In the genomic region with DNA sequence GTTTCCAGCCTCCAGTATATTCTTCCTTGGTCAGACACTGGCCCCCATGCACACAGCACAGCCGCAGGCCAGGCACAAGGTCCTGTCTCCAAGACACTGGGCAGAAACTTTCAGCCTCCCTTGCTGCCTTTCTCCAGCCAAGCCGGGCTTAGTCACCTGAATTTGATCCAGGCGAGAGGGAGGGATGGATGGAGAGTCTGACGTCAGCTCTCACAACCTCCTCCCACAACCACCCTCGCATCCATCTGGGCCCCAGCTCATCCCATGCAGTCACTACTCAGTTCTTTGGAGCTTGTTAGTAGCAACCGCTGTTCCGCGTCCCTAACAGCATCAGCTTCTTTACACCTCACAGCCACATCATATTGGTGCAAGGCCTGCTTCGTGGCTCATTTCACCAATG, we compare ENCODE assay signal across 9 mouse cellular contexts. TPM values are rescaled to one million over a fixed set of nuclear protein-coding genes. Genes with fewer than 3 reads are reported as not detected.
A peak's percentile ranks its signal among the peaks of the same experiment; 100 is the strongest.
DNase-seq lines count a peak whose midpoint lies in the region; ATAC-seq and TF ChIP-seq lines count a peak whose summit lies in the region.
"Had no signal": no experiment of that assay in that cellular context is flagged by ENCODE, and none has a peak within 500 bp of the region (broad histone marks: within the 10 kb centered on the region; RNA-seq: fewer than 3 reads in every experiment).

No protein-coding gene starts in this region.

- no peaks in the 10 kb centered on the region for H3K9me3 ChIP-seq in intestine, embryonic 16.5 days (ENCODE audit: control insufficient read depth, low read length)
- no peaks in the 10 kb centered on the region for H3K9me3 ChIP-seq in intestine, postnatal 0 days (ENCODE audit: control insufficient read depth)
- H3K9me3 ChIP-seq in lung, postnatal 0 days (ENCODE audit: low read length) = no peaks in the 10 kb centered on the region
- H3K9me3 ChIP-seq: lung, embryonic 15.5 days had no signal

- H3K36me3 ChIP-seq in intestine, embryonic 16.5 days (ENCODE audit: control insufficient read depth, insufficient read depth, low read length) = no peaks in the 10 kb centered on the region
- H3K36me3 ChIP-seq in intestine, postnatal 0 days (ENCODE audit: control insufficient read depth, insufficient read depth) = no peaks in the 10 kb centered on the region; the same call in 1 of the 2 replicates
- H3K36me3 ChIP-seq in lung, postnatal 0 days (ENCODE audit: insufficient read depth, low read length) = no peaks in the 10 kb centered on the region
- H3K36me3 ChIP-seq: lung, embryonic 15.5 days had no signal

- H3K4me1 ChIP-seq in intestine, embryonic 16.5 days (ENCODE audit: control insufficient read depth, insufficient read depth, low read length) = peaks cover 31% of the 10 kb centered on the region
- peaks cover 18% of the 10 kb centered on the region for H3K4me1 ChIP-seq in intestine, postnatal 0 days (replicated peaks; ENCODE audit: control insufficient read depth, insufficient read depth, low read length)
- H3K4me1 ChIP-seq in lung, postnatal 0 days (ENCODE audit: insufficient read depth, low read depth, low read length) = peaks cover 22% of the 10 kb centered on the region

- no peak overlapping the region for H3K4me2 ChIP-seq in intestine, embryonic 16.5 days (ENCODE audit: low read depth, low read length)
- H3K4me2 ChIP-seq in intestine, postnatal 0 days (replicated peaks; ENCODE audit: low read depth) = no peak overlapping the region
- no peak overlapping the region for H3K4me2 ChIP-seq in lung, postnatal 0 days (replicated peaks; ENCODE audit: low read depth, low read length)
- H3K4me2 ChIP-seq: lung, embryonic 15.5 days had no signal

- no peak for ATAC-seq in intestine, embryonic 16.5 days
- ATAC-seq in intestine, postnatal 0 days = no peak
- ATAC-seq in lung, postnatal 0 days = no peak
- no peak for ATAC-seq in erythroid progenitor cell, adult 5-6 weeks (replicated peaks; ENCODE audit: low FRiP score, poor library complexity, severe bottlenecking)

- H3K27ac ChIP-seq in intestine, embryonic 16.5 days (ENCODE audit: low read length) = no peak overlapping the region
- H3K27ac ChIP-seq in intestine, postnatal 0 days (ENCODE audit: low read depth, low read length) = no peak overlapping the region
- no peak overlapping the region for H3K27ac ChIP-seq in lung, postnatal 0 days (ENCODE audit: low read length)
- H3K27ac ChIP-seq: lung, embryonic 15.5 days had no signal

- 48% methylated on average over 9 of the region's 9 CpGs for WGBS in intestine, embryonic 16.5 days
- 58% methylated on average over 9 of the region's 9 CpGs for WGBS in intestine, postnatal 0 days
- 49% methylated on average over 9 of the region's 9 CpGs for WGBS in lung, postnatal 0 days

- no peak overlapping the region for H3K4me3 ChIP-seq in intestine, embryonic 16.5 days (ENCODE audit: low read length)
- no peak overlapping the region for H3K4me3 ChIP-seq in intestine, postnatal 0 days (ENCODE audit: low read depth, low read length)
- no peak overlapping the region for H3K4me3 ChIP-seq in lung, postnatal 0 days (ENCODE audit: low read depth, low read length)
- H3K4me3 ChIP-seq: lung, embryonic 15.5 days had no signal

- DNase-seq in cerebellum, adult 8-10 months = peak; percentile 78
- peak; percentile 77 to 83 for DNase-seq in heart, adult 9 months (ENCODE audit: low spot score in 2 of 2)
- DNase-seq in lung, postnatal 0 days (ENCODE audit: low spot score) = peak; percentile 42
- DNase-seq in spleen, postnatal 4 days (ENCODE audit: low spot score in 2 of 2) = no peak
- no peak for DNase-seq in spleen, postnatal 10 days (ENCODE audit: low spot score in 2 of 2)

- 0 out of 2 replicates have a peak overlapping the region, but pooled peaks have one; percentile 31 for H3K9ac ChIP-seq in intestine, embryonic 16.5 days (ENCODE audit: low read depth, low read length)
- H3K9ac ChIP-seq in intestine, postnatal 0 days (ENCODE audit: low read depth, low read length) = no peak overlapping the region
- no peak overlapping the region for H3K9ac ChIP-seq in lung, postnatal 0 days (replicated peaks; ENCODE audit: low read depth)
- H3K9ac ChIP-seq: lung, embryonic 15.5 days had no signal

- no peak for TF ChIP-seq CTCF in intestine, postnatal 0 days (IDR thresholded peaks at IDR 0.05; ENCODE audit: low read depth)
- no peak for TF ChIP-seq CTCF in lung, postnatal 0 days (IDR thresholded peaks at IDR 0.05)

- no peak for TF ChIP-seq EP300 in lung, postnatal 0 days (IDR thresholded peaks at IDR 0.05)

- H3K27me3 ChIP-seq in intestine, embryonic 16.5 days (replicated peaks; ENCODE audit: control insufficient read depth, insufficient read depth, low read length) = peaks cover 8% of the 10 kb centered on the region; the same call in 1 of the 2 replicates
- H3K27me3 ChIP-seq in intestine, postnatal 0 days (replicated peaks; ENCODE audit: control insufficient read depth, insufficient read depth, low read length) = peaks cover 6% of the 10 kb centered on the region; the same call in 1 of the 2 replicates
- H3K27me3 ChIP-seq in lung, postnatal 0 days (replicated peaks; ENCODE audit: insufficient read depth, low read length) = no peaks in the 10 kb centered on the region

RNA-seq across cellular contexts. Expression of gene Camkk1, which starts 4.3 kb away (rescaled TPM):
- polyA plus RNA-seq in intestine, embryonic 16.5 days (2015; fragmentation: Nextera tagmentation; extraction: Ambion mirVana) = 8.1 and 8.9 TPM in 2 replicates
- 3.2 and 3.5 TPM in 2 replicates for polyA plus RNA-seq in intestine, postnatal 0 days (2015; fragmentation: Nextera tagmentation; extraction: Ambion mirVana)
- polyA plus RNA-seq in lung, postnatal 0 days (2015; fragmentation: Nextera tagmentation; extraction: Ambion mirVana) = 5.4 and 6.1 TPM in 2 replicates
- total RNA-seq in erythroid progenitor cell, adult 5-6 weeks (2015; ENCODE audit: low replicate concordance) = not detected in 2 replicates
- total RNA-seq in erythroid progenitor cell, adult 5-6 weeks (2017; ENCODE audit: low replicate concordance) = 0.26 and 0.76 TPM in 2 replicates

RNA-seq across cellular contexts. Expression of gene P2rx1, which starts 24.2 kb away (rescaled TPM):
- polyA plus RNA-seq in intestine, embryonic 16.5 days (2015; fragmentation: Nextera tagmentation; extraction: Ambion mirVana) = 15.7 and 16.5 TPM in 2 replicates
- polyA plus RNA-seq in intestine, postnatal 0 days (2015; fragmentation: Nextera tagmentation; extraction: Ambion mirVana) = 3.4 and 4.1 TPM in 2 replicates
- polyA plus RNA-seq in lung, postnatal 0 days (2015; fragmentation: Nextera tagmentation; extraction: Ambion mirVana) = 1.9 and 2.1 TPM in 2 replicates
- 1.1 and 3.4 TPM in 2 replicates for total RNA-seq in erythroid progenitor cell, adult 5-6 weeks (2015; ENCODE audit: low replicate concordance)
- 0.45 and 0.51 TPM in 2 replicates for total RNA-seq in erythroid progenitor cell, adult 5-6 weeks (2017; ENCODE audit: low replicate concordance)

RNA-seq across cellular contexts. Expression of gene Ncbp3, which starts 24.5 kb away (rescaled TPM):
- 7.7 and 8.3 TPM in 2 replicates for polyA plus RNA-seq in intestine, embryonic 16.5 days (2015; fragmentation: Nextera tagmentation; extraction: Ambion mirVana)
- polyA plus RNA-seq in intestine, postnatal 0 days (2015; fragmentation: Nextera tagmentation; extraction: Ambion mirVana) = 3.4 and 4.6 TPM in 2 replicates
- 5.3 and 6.5 TPM in 2 replicates for polyA plus RNA-seq in lung, postnatal 0 days (2015; fragmentation: Nextera tagmentation; extraction: Ambion mirVana)
- total RNA-seq in erythroid progenitor cell, adult 5-6 weeks (2015; ENCODE audit: low replicate concordance) = 10.9 and 11.9 TPM in 2 replicates
- 17.4 and 18.9 TPM in 2 replicates for total RNA-seq in erythroid progenitor cell, adult 5-6 weeks (2017; ENCODE audit: low replicate concordance)

Comparison
In these comparisons a context has a peak if more than half of its experiments do, and no peak if none do; other contexts are left out.
1. DNase-seq: peak in cerebellum, adult 8-10 months (single experiment), heart, adult 9 months (2 of 2) and lung, postnatal 0 days (single experiment); none in spleen, postnatal 4 days (0 of 2) and spleen, postnatal 10 days (0 of 2).